Mouse (Mus musculus) bone marrow, adult 2 months (tissue): ENCODE measurements around the gene Angptl3. TPM values are rescaled to one million over a fixed set of nuclear protein-coding genes. Genes with fewer than 3 reads are reported as not detected.
A peak's percentile ranks its signal among the peaks of the same experiment; 100 is the strongest.

Source experiments
- H3K27ac ChIP-seq: fragments of 200-500 bp; 2 replicates; pipeline ENCODE4 v1.5.1; 2012; ENCODE audit warnings: low read depth, mild to moderate bottlenecking, control low read depth, inconsistent platforms, low read length; ENCODE audit not compliant: control insufficient read depth, poor library complexity, insufficient read depth
- H3K4me1 ChIP-seq: fragments of 200-500 bp; 2 replicates; pipeline ENCODE4 v1.6.1; 2011; ENCODE audit warnings: low read length; ENCODE audit not compliant: control insufficient read depth, insufficient read depth
- H3K4me3 ChIP-seq: fragments of 200-500 bp; replicated peaks from 2 replicates; pipeline ENCODE3; 2011; ENCODE audit warnings: mild to moderate bottlenecking, low read depth, low read length, control low read depth; ENCODE audit not compliant: control insufficient read depth
- CTCF ChIP-seq: fragments of 200-500 bp; IDR thresholded peaks from 2 replicates; pipeline ENCODE4 v1.5.1; 2011; ENCODE audit warnings: low read length, control low read depth; ENCODE audit not compliant: control insufficient read depth, insufficient read depth
- POLR2A ChIP-seq: fragments of 200-500 bp; IDR thresholded peaks from 2 replicates; pipeline ENCODE4 v1.6.1; 2011; ENCODE audit warnings: low read depth, mild to moderate bottlenecking, control low read depth, low read length, borderline replicate concordance; ENCODE audit not compliant: control insufficient read depth
- WGBS: fragments of 180-500 bp; shearing (Covaris S2); methylation state at CpG from one replicate; pipeline ENCODE4 v1.1.7; 2018; 5-methylcytosine and 5-hydroxymethylcytosine counted together
- polyA plus RNA-seq: library from polyadenylated mRNA; stranded (reverse); fragments of >200 nt; gene quantifications from 2 replicates; pipeline ENCODE4 v1.2.4, GENCODE M21; 2011; ENCODE audit warnings: low replicate concordance; ENCODE audit not compliant: missing spikeins, insufficient read depth, insufficient read length

Angptl3 gene
- 0.66 and 10.9 TPM in 2 replicates for polyA plus RNA-seq

GRCm38 (mm10) chr4:99030686-99031085, at the start of gene Angptl3:
TSS of gene Angptl3 (plus strand) at chr4:99030954.
- 85% methylated on average over 2 of the region's 2 CpGs for WGBS
- TF ChIP-seq POLR2A, result no peak
- TF ChIP-seq CTCF, result no peak
- H3K4me3 ChIP-seq, result no peak within 1 kb of the TSS

GRCm38 (mm10) chr4:98984701-98985100, 46.1 kb upstream of the Angptl3 start:
- TF ChIP-seq CTCF, result no peak
- no peak for TF ChIP-seq POLR2A
- Histone ChIP-seq H3K27ac (no peak overlapping the region), H3K4me3 (no peak overlapping the region), H3K4me1 (no peaks in the 10 kb centered on the region)
- 76% methylated on average over 8 of the region's 8 CpGs for WGBS

More at GRCm38 (mm10) chr4:99030686-99031085, at the start of gene Angptl3:
- H3K27ac ChIP-seq, result no peak within 1 kb of the TSS
- no peaks in the 10 kb centered on the region for H3K4me1 ChIP-seq

- H3K4me3 ChIP-seq, result no peak overlapping the region
- no peak for TF ChIP-seq POLR2A
- no peak for TF ChIP-seq CTCF
- 83% methylated on average over 4 of the region's 4 CpGs for WGBS
- H3K4me1 ChIP-seq, result no peaks in the 10 kb centered on the region
- no peak overlapping the region for H3K27ac ChIP-seq
Observed at GRCm38 (mm10) chr4:98993491-98993890, 37.3 kb upstream of the Angptl3 start.

DNA sequence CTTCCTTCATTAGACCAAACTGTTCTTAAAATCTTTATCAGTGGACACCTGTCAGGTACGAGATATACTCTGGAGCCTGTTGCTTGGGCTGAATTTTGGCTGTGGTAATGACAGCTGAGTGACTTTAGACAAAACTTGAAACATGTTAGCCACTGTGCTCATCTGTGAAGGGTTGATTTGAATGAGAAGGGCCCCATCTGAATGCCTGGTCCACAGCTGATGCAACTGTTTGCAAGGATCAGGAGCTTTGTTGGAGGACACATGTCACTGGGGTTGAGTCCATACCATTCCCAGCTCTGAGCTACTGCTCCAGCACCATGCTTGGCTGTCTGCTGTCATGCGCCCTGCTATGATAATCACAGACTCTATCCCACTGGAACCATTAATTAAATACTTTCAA, 25.2 kb upstream of the Angptl3 start:
- WGBS, result 81% methylated on average over 2 of the region's 2 CpGs
- Histone ChIP-seq H3K4me1 (no peaks in the 10 kb centered on the region), H3K4me3 (no peak overlapping the region), H3K27ac (no peak overlapping the region)
- no peak for TF ChIP-seq POLR2A
- no peak for TF ChIP-seq CTCF

DNA sequence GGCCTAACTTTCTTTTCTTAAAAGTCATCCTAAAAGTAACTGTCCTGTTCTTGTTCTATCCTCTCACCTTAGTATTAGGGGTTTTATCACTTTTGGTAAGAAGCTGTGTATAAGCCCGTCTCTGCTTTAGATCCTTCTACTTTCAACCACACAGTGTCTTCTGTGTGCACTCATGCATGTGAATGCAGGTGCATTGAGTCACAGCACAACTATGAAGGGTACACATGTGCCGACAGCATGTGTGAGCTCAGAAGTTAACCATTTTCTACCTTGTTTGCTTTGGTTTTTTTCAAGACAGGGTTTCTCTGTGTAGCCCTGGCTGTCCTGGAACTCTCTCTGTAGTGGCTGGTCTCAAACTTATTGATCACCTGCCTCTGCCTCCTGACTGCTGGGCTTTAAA, 24.4 kb upstream of the Angptl3 start:
- 73% methylated on average over 2 of the region's 2 CpGs for WGBS
- Histone ChIP-seq H3K4me1 (no peaks in the 10 kb centered on the region), H3K4me3 (no peak overlapping the region), H3K27ac (no peak overlapping the region)
- TF ChIP-seq CTCF (no peak), POLR2A (no peak)

DNA sequence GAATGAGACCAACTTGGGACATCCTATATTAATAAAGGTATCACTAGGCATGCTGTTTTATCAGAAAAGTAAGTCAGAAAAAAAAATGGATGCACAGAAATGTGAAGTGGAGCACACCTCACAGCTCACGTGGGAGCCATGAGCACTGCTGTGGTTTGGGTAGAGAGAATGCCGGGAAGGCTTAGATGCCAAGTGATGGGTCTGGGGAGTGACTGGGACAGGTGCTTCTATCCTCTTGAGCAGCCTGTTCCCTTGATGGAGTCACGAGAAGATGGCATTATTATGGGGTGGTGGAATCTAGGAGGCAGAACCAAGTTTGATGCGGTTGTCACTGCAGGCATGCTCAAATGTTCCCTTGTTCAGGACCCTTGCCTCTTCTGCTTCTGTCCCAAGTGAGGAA, 19.7 kb upstream of the Angptl3 start:
- WGBS, result 89% methylated on average over 4 of the region's 4 CpGs

GRCm38 (mm10) chr4:99022221-99022620, 8.5 kb upstream of the Angptl3 start:
- no peak overlapping the region for H3K27ac ChIP-seq
- 86% methylated on average over 8 of the region's 8 CpGs for WGBS
- H3K4me1 ChIP-seq, result no peaks in the 10 kb centered on the region
- no peak overlapping the region for H3K4me3 ChIP-seq
- TF ChIP-seq POLR2A (no peak), CTCF (no peak)

More for the DNA sequence above, 19.7 kb upstream of the Angptl3 start:
- TF ChIP-seq CTCF (no peak), POLR2A (no peak)
- no peak overlapping the region for H3K4me3 ChIP-seq
- H3K4me1 ChIP-seq, result no peaks in the 10 kb centered on the region
- H3K27ac ChIP-seq, result no peak overlapping the region

- H3K4me1 ChIP-seq, result no peaks in the 10 kb centered on the region
- H3K27ac ChIP-seq, result no peak overlapping the region
- TF ChIP-seq CTCF, result no peak
- WGBS, result 52% methylated on average over 5 of the region's 5 CpGs
- no peak overlapping the region for H3K4me3 ChIP-seq
Observed at GRCm38 (mm10) chr4:99028377-99028776, 2.4 kb upstream of the Angptl3 start.

DNA sequence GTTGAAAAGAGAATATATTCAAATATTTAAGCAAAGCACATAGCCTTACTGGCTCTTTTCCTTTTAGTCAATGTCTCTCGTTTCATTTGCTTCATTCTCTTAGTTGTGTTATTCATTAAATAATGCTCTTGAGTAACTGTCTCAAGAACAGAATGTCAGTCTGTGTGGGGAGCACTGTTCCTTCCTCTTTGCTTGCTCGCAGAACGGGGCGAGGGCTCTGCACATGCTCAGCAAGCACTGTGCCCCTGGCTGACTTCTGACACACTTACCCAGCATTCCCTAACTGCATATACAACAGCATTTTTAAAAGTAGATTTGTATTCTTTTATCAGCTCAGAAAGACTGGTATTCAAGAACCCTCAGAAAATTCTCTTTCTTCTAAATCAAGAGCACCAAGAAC, 2.2 kb downstream of the Angptl3 start:
- Histone ChIP-seq H3K27ac (no peak overlapping the region), H3K4me3 (peak overlapping the region; percentile 58), H3K4me1 (no peaks in the 10 kb centered on the region)
- TF ChIP-seq POLR2A (no peak), CTCF (no peak)
- WGBS, result 7% methylated on average over 4 of the region's 4 CpGs
